Mouse (Mus musculus) embryonic facial prominence, embryonic 15.5 days (tissue): ENCODE results near the gene Fbxw21. TPM values are rescaled to one million over a fixed set of nuclear protein-coding genes. Genes with fewer than 3 reads are reported as not detected.
A peak's percentile ranks its signal among the peaks of the same experiment; 100 is the strongest.

Source experiments
- ATAC-seq: fragments of 200-750 bp; cut with Nextera tagmentation; 2 replicates; pipeline ENCODE4 v1.8.0; 2017; ENCODE audit warnings: low read depth, moderate TSS enrichment; ENCODE audit not compliant: insufficient number of reproducible peaks, low FRiP score, low TSS enrichment
- H3K27ac ChIP-seq: fragments of 300-500 bp; sonication (generic); replicated peaks from 2 replicates; pipeline ENCODE4 v1.5.1; 2015; ENCODE audit warnings: mild to moderate bottlenecking, inconsistent platforms
- H3K27me3 ChIP-seq: fragments of 300-500 bp; sonication (generic); 2 replicates; pipeline ENCODE4 v1.6.1; 2015; ENCODE audit warnings: inconsistent platforms
- H3K36me3 ChIP-seq: fragments of 300-500 bp; sonication (generic); 2 replicates; pipeline ENCODE4 v1.6.1; 2015; ENCODE audit warnings: mild to moderate bottlenecking, inconsistent platforms
- H3K4me1 ChIP-seq: fragments of 300-500 bp; sonication (generic); 2 replicates; pipeline ENCODE4 v1.6.1; 2015; ENCODE audit warnings: inconsistent platforms
- H3K4me2 ChIP-seq: fragments of 300-500 bp; sonication (generic); replicated peaks from 2 replicates; pipeline ENCODE4 v1.6.1; 2015; ENCODE audit warnings: mild to moderate bottlenecking, inconsistent platforms
- H3K4me3 ChIP-seq: fragments of 300-500 bp; sonication (generic); replicated peaks from 2 replicates; pipeline ENCODE4 v1.5.1; 2015; ENCODE audit warnings: mild to moderate bottlenecking, inconsistent platforms
- H3K9ac ChIP-seq: fragments of 300-500 bp; sonication (generic); 2 replicates; pipeline ENCODE4 v1.6.1; 2015; ENCODE audit warnings: inconsistent platforms
- H3K9me3 ChIP-seq: fragments of 300-500 bp; sonication (generic); replicated peaks from 2 replicates; pipeline ENCODE4 v1.6.1; 2016; ENCODE audit warnings: inconsistent platforms
- WGBS: fragments of 180-500 bp; shearing (Covaris S2); methylation state at CpG from one replicate; pipeline ENCODE4 v1.1.7; 2015; 5-methylcytosine and 5-hydroxymethylcytosine counted together
- polyA plus RNA-seq: library from polyadenylated mRNA; unstranded; fragments of >200 nt; fragmentation: Nextera tagmentation; extraction: Ambion mirVana; gene quantifications from 2 replicates; pipeline ENCODE4 v1.2.1, GENCODE M21; 2015

The Fbxw21 gene
- polyA plus RNA-seq, 1 experiment from 2014 or later, result not detected

DNA sequence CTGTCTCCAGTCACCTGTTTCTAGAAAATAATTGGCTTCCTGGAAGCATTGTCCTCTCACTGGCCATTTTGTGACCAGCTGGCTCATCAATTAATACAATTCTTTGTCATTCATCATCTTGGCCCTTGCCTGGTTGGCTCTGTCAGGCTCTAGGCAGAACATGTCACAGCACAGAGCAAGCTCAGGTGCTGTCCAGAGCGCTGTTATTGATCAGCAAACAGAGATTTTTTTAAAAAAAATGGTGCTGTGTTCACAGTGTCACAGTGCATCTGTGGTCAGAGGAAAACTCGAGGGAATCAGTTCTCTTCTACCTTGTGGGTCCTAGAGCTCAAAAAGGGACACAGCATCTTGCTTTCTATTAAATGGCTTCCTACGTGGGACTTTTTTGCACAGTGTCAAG is 36.4 kb downstream of the Fbxw21 start:
- no peak for ATAC-seq
- H3K27ac ChIP-seq, result no peak overlapping the region
- H3K36me3 ChIP-seq, result no peaks in the 10 kb centered on the region
- H3K27me3 ChIP-seq, result no peaks in the 10 kb centered on the region
- H3K4me2 ChIP-seq, result no peak overlapping the region
- H3K9me3 ChIP-seq, result no peaks in the 10 kb centered on the region
- no peak overlapping the region for H3K4me3 ChIP-seq
- 73% methylated on average over 3 of the region's 3 CpGs for WGBS
- H3K4me1 ChIP-seq, result peaks cover 4% of the 10 kb centered on the region; the same call in 1 of the 2 replicates
- H3K9ac ChIP-seq, result no peak overlapping the region

DNA sequence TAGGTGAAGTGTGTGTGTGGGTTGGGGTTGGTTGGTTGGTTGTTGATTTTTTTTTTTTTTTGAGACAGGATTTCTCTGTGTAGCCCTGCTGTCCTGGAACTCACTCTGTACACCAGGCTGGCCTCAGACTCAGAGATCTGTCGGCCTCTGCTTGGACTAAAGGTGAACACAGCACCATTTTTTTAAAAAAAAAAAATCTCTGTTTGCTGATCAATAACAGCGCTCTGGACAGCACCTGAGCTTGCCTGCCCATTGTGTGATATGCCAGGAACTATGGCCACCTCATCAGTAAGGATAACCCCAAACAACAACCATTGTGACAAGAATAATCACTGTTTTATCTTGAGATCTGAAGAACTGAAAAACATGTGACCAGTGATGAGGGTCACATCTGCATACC is 36.8 kb downstream of the Fbxw21 start:
- Histone ChIP-seq H3K4me1 (peaks cover 4% of the 10 kb centered on the region; the same call in 1 of the 2 replicates), H3K27me3 (no peaks in the 10 kb centered on the region), H3K9ac (no peak overlapping the region), H3K4me2 (no peak overlapping the region), H3K4me3 (no peak overlapping the region), H3K27ac (no peak overlapping the region), H3K9me3 (no peaks in the 10 kb centered on the region), H3K36me3 (no peaks in the 10 kb centered on the region)
- no peak for ATAC-seq
- 86% methylated on average over 2 of the region's 2 CpGs for WGBS

DNA sequence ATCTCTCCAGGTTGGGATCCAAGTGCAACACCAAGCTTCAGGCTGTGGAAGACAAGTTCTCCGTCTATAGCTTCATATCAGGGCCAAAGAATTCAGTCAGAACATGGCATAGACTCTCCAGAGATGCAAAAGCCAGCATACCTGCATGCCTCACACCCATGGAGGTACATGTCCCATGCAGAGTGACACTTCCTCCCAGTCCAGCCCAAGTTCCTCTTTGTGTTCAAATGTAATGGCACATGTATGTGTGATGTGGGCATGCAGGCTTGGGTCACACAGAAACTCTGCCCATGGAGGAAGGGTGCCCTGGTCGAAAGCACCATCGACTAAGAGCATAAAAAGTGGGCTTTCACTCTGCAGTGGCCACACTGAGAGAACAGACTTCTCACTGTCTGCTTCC is 37.7 kb downstream of the Fbxw21 start:
- no peak overlapping the region for H3K27ac ChIP-seq
- H3K9ac ChIP-seq, result no peak overlapping the region
- no peak overlapping the region for H3K4me2 ChIP-seq
- H3K27me3 ChIP-seq, result no peaks in the 10 kb centered on the region
- no peaks in the 10 kb centered on the region for H3K9me3 ChIP-seq
- WGBS, result 85% methylated on average over 3 of the region's 3 CpGs
- peaks cover 4% of the 10 kb centered on the region; the same call in 1 of the 2 replicates for H3K4me1 ChIP-seq
- no peak for ATAC-seq
- no peak overlapping the region for H3K4me3 ChIP-seq
- no peaks in the 10 kb centered on the region for H3K36me3 ChIP-seq

DNA sequence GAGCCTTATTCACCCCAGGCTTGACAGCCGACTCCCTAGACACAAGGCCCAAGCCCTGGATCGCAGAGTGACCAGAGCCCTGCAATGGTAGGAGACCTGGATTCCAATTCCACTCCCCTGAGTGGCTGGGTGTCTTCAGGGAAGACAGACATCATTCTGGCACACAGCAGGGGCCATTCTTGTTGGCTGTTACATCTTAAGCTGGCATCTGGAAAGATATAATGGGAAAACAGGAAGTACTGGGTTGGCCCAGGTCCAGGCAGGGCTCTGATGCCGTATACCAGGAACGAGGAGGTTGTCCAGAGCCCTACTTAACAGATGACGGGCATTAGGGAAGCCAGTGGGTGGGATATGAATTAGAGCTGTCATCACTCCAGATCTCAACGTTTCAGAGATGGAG is 38.6 kb downstream of the Fbxw21 start:
- no peak for ATAC-seq

DNA sequence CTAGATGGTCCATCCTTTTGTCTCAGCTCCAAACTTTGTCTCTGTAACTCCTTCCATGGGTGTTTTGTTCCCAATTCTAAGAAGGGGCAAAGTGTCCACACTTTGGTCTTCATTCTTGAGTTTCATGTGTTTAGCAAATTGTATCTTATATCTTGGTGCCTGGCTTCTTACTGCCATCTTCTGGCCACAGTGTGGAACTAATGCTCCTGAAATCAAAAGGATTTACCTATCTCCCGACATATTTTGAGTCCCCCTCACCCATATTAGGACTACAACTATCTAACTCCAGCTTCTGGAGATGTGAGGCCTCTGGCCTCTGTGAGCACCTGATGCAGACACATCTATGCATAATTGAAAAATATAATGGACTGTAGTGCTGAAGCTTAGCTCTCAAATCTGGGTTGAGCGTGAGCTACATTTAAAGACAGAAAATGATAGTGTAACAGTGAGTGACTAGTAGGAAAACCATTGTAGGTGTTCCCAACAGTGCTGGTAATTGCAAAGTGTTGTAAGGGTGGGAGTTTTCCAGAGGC is 39.2 kb downstream of the Fbxw21 start:
- Histone ChIP-seq H3K36me3 (peaks cover 14% of the 10 kb centered on the region), H3K4me3 (no peak overlapping the region), H3K4me1 (peaks cover 4% of the 10 kb centered on the region; the same call in 1 of the 2 replicates), H3K9ac (no peak overlapping the region), H3K4me2 (no peak overlapping the region), H3K9me3 (no peaks in the 10 kb centered on the region), H3K27ac (no peak overlapping the region), H3K27me3 (no peaks in the 10 kb centered on the region)
- WGBS, result 43% methylated on average over 2 of the region's 2 CpGs
- no peak for ATAC-seq

More for the DNA sequence above, 38.6 kb downstream of the Fbxw21 start:
- H3K9me3 ChIP-seq, result no peaks in the 10 kb centered on the region
- H3K27me3 ChIP-seq, result no peaks in the 10 kb centered on the region
- H3K4me1 ChIP-seq, result peaks cover 4% of the 10 kb centered on the region; the same call in 1 of the 2 replicates
- no peak overlapping the region for H3K4me3 ChIP-seq
- H3K9ac ChIP-seq, result no peak overlapping the region
- H3K36me3 ChIP-seq, result peaks cover 8% of the 10 kb centered on the region; the same call in 1 of the 2 replicates
- H3K4me2 ChIP-seq, result no peak overlapping the region
- H3K27ac ChIP-seq, result no peak overlapping the region
- 32% methylated on average over 6 of the region's 6 CpGs for WGBS

DNA sequence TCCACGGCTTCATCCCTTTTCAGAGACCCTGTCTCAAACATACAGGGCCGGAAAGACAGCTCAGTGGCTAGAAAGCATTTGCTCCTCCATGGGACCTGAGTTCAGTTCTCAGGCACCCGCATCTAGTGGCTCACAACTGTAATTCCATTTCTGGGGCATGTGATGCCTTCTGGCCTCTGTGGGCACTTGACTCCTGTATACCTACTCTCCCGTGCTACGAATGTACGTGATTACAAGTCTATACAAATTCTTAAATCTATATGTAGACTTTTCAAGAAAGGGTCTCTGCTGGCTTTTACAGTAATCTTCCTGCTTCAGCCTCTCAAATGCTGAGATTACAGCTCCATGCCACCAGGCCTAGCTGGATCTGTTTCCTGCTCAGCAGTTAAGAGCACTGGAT is 40.9 kb downstream of the Fbxw21 start:
- Histone ChIP-seq H3K27me3 (no peaks in the 10 kb centered on the region), H3K27ac (no peak overlapping the region), H3K9ac (no peak overlapping the region), H3K4me3 (no peak overlapping the region), H3K9me3 (no peaks in the 10 kb centered on the region), H3K36me3 (peaks cover 28% of the 10 kb centered on the region), H3K4me1 (peaks cover 4% of the 10 kb centered on the region; the same call in 1 of the 2 replicates), H3K4me2 (no peak overlapping the region)
- 82% methylated on average over 6 of the region's 6 CpGs for WGBS
- no peak for ATAC-seq

DNA sequence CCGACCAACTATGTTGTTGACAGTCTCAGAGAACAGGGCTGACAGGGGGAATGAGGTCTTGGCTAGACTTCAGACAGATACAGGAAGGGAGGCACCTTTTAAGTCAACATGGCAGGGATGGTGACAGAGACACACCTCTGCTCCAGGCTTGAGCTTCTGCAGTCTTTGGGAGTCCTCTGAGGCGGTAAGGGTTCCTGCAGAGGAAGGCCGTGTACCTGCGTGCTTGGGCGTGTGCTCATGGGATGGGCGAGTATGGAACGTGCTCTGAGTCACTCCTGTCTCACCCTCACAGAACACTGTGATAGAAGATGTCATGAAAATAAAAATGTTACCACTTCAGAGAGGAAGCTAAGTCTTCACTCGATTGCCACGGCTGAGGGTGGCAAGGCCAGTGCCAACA is 42.3 kb downstream of the Fbxw21 start:
- peaks cover 41% of the 10 kb centered on the region for H3K36me3 ChIP-seq
- no peak overlapping the region for H3K4me3 ChIP-seq
- WGBS, result 69% methylated on average over 9 of the region's 9 CpGs
- H3K27me3 ChIP-seq, result no peaks in the 10 kb centered on the region
- peak overlapping the region; percentile 68 for H3K27ac ChIP-seq
- no peak overlapping the region for H3K9ac ChIP-seq
- H3K4me1 ChIP-seq, result peaks cover 4% of the 10 kb centered on the region; the same call in 1 of the 2 replicates
- no peak overlapping the region for H3K4me2 ChIP-seq
- ATAC-seq, result peak; percentile 34; the same call in 1 of the 2 replicates
- H3K9me3 ChIP-seq, result no peaks in the 10 kb centered on the region

DNA sequence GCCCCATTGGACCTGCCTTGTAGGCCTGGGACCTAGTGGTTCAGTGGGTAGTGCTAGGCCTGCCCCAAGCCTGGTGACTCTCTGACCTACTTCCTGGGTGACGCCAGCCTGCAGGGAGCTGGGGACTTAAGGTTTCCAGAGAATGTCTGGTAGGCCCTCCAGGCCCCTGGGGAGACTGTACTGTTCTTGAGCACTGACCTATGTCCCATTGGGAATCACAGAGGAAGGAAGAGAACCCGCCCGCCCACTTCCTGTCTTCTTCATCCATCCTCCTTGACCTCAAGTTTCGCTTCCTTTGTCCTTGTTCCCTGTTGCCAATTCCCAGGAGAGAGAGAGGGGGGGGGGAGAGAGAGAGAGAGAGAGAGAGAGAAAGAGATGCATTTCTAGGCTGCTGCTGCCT is 43.7 kb downstream of the Fbxw21 start:
- Histone ChIP-seq H3K9me3 (no peaks in the 10 kb centered on the region), H3K36me3 (peaks cover 55% of the 10 kb centered on the region), H3K4me2 (no peak overlapping the region), H3K27ac (no peak overlapping the region), H3K4me1 (peaks cover 2% of the 10 kb centered on the region; the same call in 1 of the 2 replicates), H3K9ac (no peak overlapping the region), H3K4me3 (no peak overlapping the region), H3K27me3 (no peaks in the 10 kb centered on the region)
- WGBS, result 78% methylated on average over 4 of the region's 4 CpGs
- ATAC-seq, result no peak

DNA sequence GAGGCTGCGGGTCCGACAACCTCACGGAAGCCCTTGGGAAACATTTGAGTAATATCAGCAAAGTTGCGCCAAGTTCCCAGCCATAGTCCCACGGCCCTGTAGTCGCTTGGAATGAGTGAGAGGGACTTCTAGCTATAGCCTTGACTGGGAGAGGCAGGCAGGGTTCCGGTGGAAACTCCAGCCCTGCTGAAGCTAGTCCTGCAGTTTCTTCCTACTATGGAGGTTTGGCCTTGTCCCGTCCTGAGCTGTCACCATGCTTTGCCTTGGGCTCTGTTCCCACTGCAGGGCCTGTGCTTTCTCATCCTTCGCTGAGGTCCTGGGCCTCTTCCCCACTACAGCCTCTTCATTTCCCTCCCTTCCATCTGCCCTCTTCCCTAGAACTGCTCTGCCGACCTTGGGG is 45.6 kb downstream of the Fbxw21 start:
- no peaks in the 10 kb centered on the region for H3K27me3 ChIP-seq
- H3K9ac ChIP-seq, result no peak overlapping the region
- 92% methylated on average over 10 of the region's 10 CpGs for WGBS
- no peak overlapping the region for H3K4me2 ChIP-seq
- no peak overlapping the region for H3K27ac ChIP-seq
- H3K9me3 ChIP-seq, result no peaks in the 10 kb centered on the region
- H3K36me3 ChIP-seq, result peaks cover 74% of the 10 kb centered on the region
- H3K4me3 ChIP-seq, result no peak overlapping the region
- ATAC-seq, result no peak
- H3K4me1 ChIP-seq, result no peaks in the 10 kb centered on the region

DNA sequence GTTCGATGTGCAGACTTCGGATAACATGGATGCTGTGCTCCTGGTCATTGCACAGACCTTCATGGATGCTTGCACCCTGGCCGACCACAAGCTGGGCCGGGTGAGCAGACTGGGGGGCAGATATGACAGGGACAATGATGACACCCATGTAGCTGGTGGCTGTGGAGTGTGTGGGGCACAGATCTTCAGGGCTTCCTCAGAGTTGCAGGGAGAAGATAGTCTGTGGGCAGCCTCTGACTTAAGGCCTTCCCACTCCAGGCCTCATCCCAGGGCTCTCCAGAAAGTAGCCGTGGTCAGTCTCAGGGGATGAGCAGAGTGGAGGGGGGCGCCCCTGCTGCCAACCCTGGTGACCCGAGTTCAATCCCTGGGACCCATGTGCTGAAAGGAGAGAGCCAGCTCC is 47.0 kb downstream of the Fbxw21 start:
- no peak for ATAC-seq
- H3K4me2 ChIP-seq, result no peak overlapping the region
- H3K9me3 ChIP-seq, result no peaks in the 10 kb centered on the region
- no peak overlapping the region for H3K4me3 ChIP-seq
- no peaks in the 10 kb centered on the region for H3K4me1 ChIP-seq
- H3K36me3 ChIP-seq, result peaks cover 88% of the 10 kb centered on the region
- H3K27me3 ChIP-seq, result no peaks in the 10 kb centered on the region
- no peak overlapping the region for H3K27ac ChIP-seq
- WGBS, result 82% methylated on average over 7 of the region's 7 CpGs
- no peak overlapping the region for H3K9ac ChIP-seq

DNA sequence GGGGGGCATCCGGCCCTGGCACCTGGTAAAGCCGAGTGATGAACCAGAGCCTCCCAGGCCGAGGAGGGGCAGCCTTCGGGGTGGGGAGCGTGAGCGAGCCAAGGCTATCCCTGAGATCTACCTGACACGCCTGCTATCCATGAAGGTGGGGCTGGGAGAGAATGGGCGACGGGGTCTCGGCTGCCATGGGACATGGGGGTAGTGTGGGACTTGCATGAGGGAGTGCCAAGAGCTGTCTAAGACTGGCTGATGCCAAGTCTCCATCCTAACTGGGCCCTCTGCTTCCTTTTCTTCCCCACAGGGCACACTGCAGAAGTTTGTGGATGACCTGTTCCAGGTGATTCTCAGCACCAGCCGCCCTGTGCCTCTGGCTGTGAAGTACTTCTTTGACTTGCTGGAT is 47.6 kb downstream of the Fbxw21 start:
- H3K4me3 ChIP-seq, result no peak overlapping the region
- H3K36me3 ChIP-seq, result peaks cover 94% of the 10 kb centered on the region
- no peaks in the 10 kb centered on the region for H3K9me3 ChIP-seq
- H3K27ac ChIP-seq, result no peak overlapping the region
- 92% methylated on average over 11 of the region's 11 CpGs for WGBS
- no peak for ATAC-seq
- H3K4me2 ChIP-seq, result no peak overlapping the region
- H3K9ac ChIP-seq, result no peak overlapping the region
- no peaks in the 10 kb centered on the region for H3K4me1 ChIP-seq
- no peaks in the 10 kb centered on the region for H3K27me3 ChIP-seq

DNA sequence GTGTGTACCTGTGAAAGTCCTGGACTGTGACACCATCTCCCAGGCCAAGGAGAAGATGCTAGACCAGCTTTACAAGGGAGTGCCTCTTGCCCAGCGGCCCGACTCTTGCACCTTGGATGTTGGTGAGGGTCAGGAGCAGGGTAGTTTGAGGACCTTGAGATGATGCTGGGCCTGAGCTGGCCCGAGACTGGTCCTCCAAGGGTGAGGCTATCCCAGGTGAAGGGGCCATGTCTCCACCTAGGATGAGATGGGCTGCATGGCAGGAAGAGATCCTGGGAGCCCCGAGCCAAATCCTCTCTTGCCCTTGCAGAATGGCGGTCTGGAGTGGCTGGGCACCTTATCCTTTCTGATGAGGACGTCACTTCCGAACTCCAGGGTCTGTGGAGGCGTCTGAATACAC is 48.5 kb downstream of the Fbxw21 start:
- no peaks in the 10 kb centered on the region for H3K27me3 ChIP-seq
- H3K9me3 ChIP-seq, result no peaks in the 10 kb centered on the region
- H3K4me2 ChIP-seq, result no peak overlapping the region
- no peak for ATAC-seq
- no peak overlapping the region for H3K27ac ChIP-seq
- H3K36me3 ChIP-seq, result peaks cover 96% of the 10 kb centered on the region
- H3K4me3 ChIP-seq, result no peak overlapping the region
- H3K4me1 ChIP-seq, result no peaks in the 10 kb centered on the region
- 90% methylated on average over 8 of the region's 8 CpGs for WGBS
- no peak overlapping the region for H3K9ac ChIP-seq
